Mouse (Mus musculus) kidney, embryonic 16.5 days (tissue): Measurements from ENCODE around the gene Lmf2. TPM values are rescaled to one million over a fixed set of nuclear protein-coding genes. Genes with fewer than 3 reads are reported as not detected.

Experiments
- ATAC-seq: fragments of 200-750 bp; cut with Nextera tagmentation; 2 replicates; pipeline ENCODE4 v1.8.0; 2017; ENCODE audit warnings: moderate TSS enrichment; ENCODE audit not compliant: low FRiP score, low TSS enrichment
- H3K27ac ChIP-seq: fragments of 300-500 bp; sonication (generic); 2 replicates; pipeline ENCODE4 v1.5.1; 2014; ENCODE audit warnings: low read length
- H3K27me3 ChIP-seq: fragments of 300-500 bp; sonication (generic); 2 replicates; pipeline ENCODE4 v1.6.1; 2014; ENCODE audit warnings: low read length, control low read depth, mixed read lengths; ENCODE audit not compliant: insufficient read depth
- H3K36me3 ChIP-seq: fragments of 300-500 bp; sonication (generic); 2 replicates; pipeline ENCODE4 v1.6.1; 2014; ENCODE audit warnings: low read length, control low read depth, mixed read lengths; ENCODE audit not compliant: insufficient read depth
- H3K4me1 ChIP-seq: fragments of 300-500 bp; sonication (generic); 2 replicates; pipeline ENCODE4 v1.6.1; 2014; ENCODE audit warnings: low read length, control low read depth, mixed read lengths; ENCODE audit not compliant: insufficient read depth
- H3K4me2 ChIP-seq: fragments of 300-500 bp; sonication (generic); replicated peaks from 2 replicates; pipeline ENCODE4 v1.6.1; 2014; ENCODE audit warnings: low read depth, low read length
- H3K4me3 ChIP-seq: fragments of 300-500 bp; sonication (generic); 2 replicates; pipeline ENCODE4 v1.5.1; 2014; ENCODE audit warnings: mild to moderate bottlenecking, low read length
- H3K9ac ChIP-seq: fragments of 300-500 bp; sonication (generic); replicated peaks from 2 replicates; pipeline ENCODE4 v1.6.1; 2014; ENCODE audit warnings: low read length
- H3K9me3 ChIP-seq: fragments of 300-500 bp; sonication (generic); 2 replicates; pipeline ENCODE4 v1.6.1; 2016; ENCODE audit warnings: low read length, control low read depth
- WGBS: fragments of 180-500 bp; shearing (Covaris S2); extraction: QIAGEN DNeasy Blood & Tissue Kit; methylation state at CpG from one replicate; pipeline ENCODE4 v1.1.7; 2014; 5-methylcytosine and 5-hydroxymethylcytosine counted together
- microRNA-seq: library from miRNA; unstranded; fragments of <30 nt; microRNA quantifications from one replicate; pipeline ENCODE4, GENCODE M21; 2016
- polyA plus RNA-seq: library from polyadenylated mRNA; unstranded; fragments of >200 nt; fragmentation: Nextera tagmentation; extraction: Ambion mirVana; gene quantifications from 2 replicates; pipeline ENCODE4 v1.2.1, GENCODE M21; 2015

Lmf2 gene
- polyA plus RNA-seq, 1 experiment from 2014 or later, result 68.3 TPM

- Histone ChIP-seq H3K27ac (no peak overlapping the region), H3K4me1 (peaks cover 18% of the 10 kb centered on the region)
- no peak for ATAC-seq
These were observed 45.4 kb downstream of the Lmf2 start for GRCm38 (mm10) chr15:89309962-89310498.

GRCm38 (mm10) chr15:89308406-89309139 lies 46.9 kb downstream of the Lmf2 start:
- H3K4me1 ChIP-seq, result peaks cover 9% of the 10 kb centered on the region
- 79% methylated on average over 7 of the region's 7 CpGs for WGBS
- ATAC-seq, result no peak
- no peaks in the 10 kb centered on the region for H3K27me3 ChIP-seq
- H3K27ac ChIP-seq, result no peak overlapping the region
- H3K36me3 ChIP-seq, result peaks cover 27% of the 10 kb centered on the region
- no peak overlapping the region for H3K9ac ChIP-seq
- H3K4me3 ChIP-seq, result no peak overlapping the region
- no peak overlapping the region for H3K4me2 ChIP-seq
- H3K9me3 ChIP-seq, result no peaks in the 10 kb centered on the region

More at GRCm38 (mm10) chr15:89309962-89310498, 45.4 kb downstream of the Lmf2 start:
- H3K4me2 ChIP-seq, result no peak overlapping the region
- H3K4me3 ChIP-seq, result no peak overlapping the region
- no peaks in the 10 kb centered on the region for H3K27me3 ChIP-seq
- H3K36me3 ChIP-seq, result peaks cover 16% of the 10 kb centered on the region
- no peak overlapping the region for H3K9ac ChIP-seq
- H3K9me3 ChIP-seq, result no peaks in the 10 kb centered on the region
- WGBS, result 65% methylated on average over 6 of the region's 6 CpGs

GRCm38 (mm10) chr15:89307461-89307860 lies 48.0 kb downstream of the Lmf2 start:
- Histone ChIP-seq H3K4me2 (no peak overlapping the region), H3K9me3 (no peaks in the 10 kb centered on the region), H3K27ac (no peak overlapping the region), H3K9ac (no peak overlapping the region), H3K27me3 (no peaks in the 10 kb centered on the region), H3K4me1 (no peaks in the 10 kb centered on the region; the same call in 1 of the 2 replicates), H3K4me3 (no peak overlapping the region), H3K36me3 (peaks cover 38% of the 10 kb centered on the region)
- no peak for ATAC-seq
- 91% methylated on average over 13 of the region's 13 CpGs for WGBS

GRCm38 (mm10) chr15:89305966-89306365 lies 49.5 kb downstream of the Lmf2 start:
- 60% methylated on average over 1 of the region's 1 CpGs for WGBS
- H3K4me3 ChIP-seq, result no peak overlapping the region
- no peaks in the 10 kb centered on the region for H3K9me3 ChIP-seq
- H3K36me3 ChIP-seq, result peaks cover 52% of the 10 kb centered on the region
- H3K9ac ChIP-seq, result no peak overlapping the region
- no peaks in the 10 kb centered on the region for H3K4me1 ChIP-seq
- ATAC-seq, result no peak
- H3K4me2 ChIP-seq, result no peak overlapping the region
- H3K27me3 ChIP-seq, result no peaks in the 10 kb centered on the region
- H3K27ac ChIP-seq, result no peak overlapping the region

Small RNA genes within 50 kb of the gene (microRNA-seq; reads per million reads assigned to microRNA genes)
- gene Mir6959, result not detected

Other genes starting within 250 kb of the Lmf2 start
- gene Tubgcp6, start 232.5 kb downstream of the Lmf2 start, polyA plus RNA-seq, result 14.7 and 17.8 TPM in 2 replicates
- 23.4 and 25.8 TPM in 2 replicates for gene Hdac10, start 227.0 kb downstream of the Lmf2 start, polyA plus RNA-seq
- 15.5 and 16.2 TPM in 2 replicates for gene Mapk12, start 215.0 kb downstream of the Lmf2 start, polyA plus RNA-seq
- 16.0 and 16.4 TPM in 2 replicates for gene Mapk11, start 206.0 kb downstream of the Lmf2 start, polyA plus RNA-seq
- 184 and 188 TPM in 2 replicates for gene Plxnb2, start 174.9 kb downstream of the Lmf2 start, polyA plus RNA-seq
- gene Dennd6b, start 159.2 kb downstream of the Lmf2 start, polyA plus RNA-seq, result 20.4 and 21.9 TPM in 2 replicates
- gene Ppp6r2, start 144.1 kb downstream of the Lmf2 start, polyA plus RNA-seq, result 24.0 and 26.7 TPM in 2 replicates
- 49.3 and 52.0 TPM in 2 replicates for gene Sbf1, start 40.3 kb downstream of the Lmf2 start, polyA plus RNA-seq
- gene Adm2, start 32.9 kb downstream of the Lmf2 start, polyA plus RNA-seq, result 0.98 and 1.5 TPM in 2 replicates
- 17.0 and 28.6 TPM in 2 replicates for gene Miox, start 21.3 kb downstream of the Lmf2 start, polyA plus RNA-seq
- gene Ncaph2, start 60 bp upstream of the Lmf2 start, polyA plus RNA-seq, result 165 and 175 TPM in 2 replicates
- gene Sco2, start 18.2 kb upstream of the Lmf2 start, polyA plus RNA-seq, result 9.7 and 11.8 TPM in 2 replicates
- 0.94 and 1.9 TPM in 2 replicates for gene Tymp, start 21.4 kb upstream of the Lmf2 start, polyA plus RNA-seq
- 1.1 and 1.6 TPM in 2 replicates for gene Odf3b, start 23.6 kb upstream of the Lmf2 start, polyA plus RNA-seq
- gene Klhdc7b, start 29.3 kb upstream of the Lmf2 start, polyA plus RNA-seq, result 0.04 TPM in 1 of 2 replicates, not detected in the other
- gene Syce3, start 54.8 kb upstream of the Lmf2 start, polyA plus RNA-seq, result not detected in 2 replicates
- 7.4 and 8.1 TPM in 2 replicates for gene Cpt1b, start 70.2 kb upstream of the Lmf2 start, polyA plus RNA-seq
- gene C730034F03Rik, start 73.9 kb upstream of the Lmf2 start, polyA plus RNA-seq, result 2.8 and 5.0 TPM in 2 replicates
- 0.33 TPM in 1 of 2 replicates, not detected in the other for gene Gm44502, start 74.0 kb upstream of the Lmf2 start, polyA plus RNA-seq
- 57.6 and 64.3 TPM in 2 replicates for gene Chkb, start 74.2 kb upstream of the Lmf2 start, polyA plus RNA-seq
- 0.92 and 1.1 TPM in 2 replicates for gene Mapk8ip2, start 98.3 kb upstream of the Lmf2 start, polyA plus RNA-seq
- gene Arsa, start 121.8 kb upstream of the Lmf2 start, polyA plus RNA-seq, result 19.2 and 21.1 TPM in 2 replicates
- 1.8 and 2.9 TPM in 2 replicates for gene Shank3, start 144.0 kb upstream of the Lmf2 start, polyA plus RNA-seq
- 0.15 TPM in 1 of 2 replicates, not detected in the other for gene Acr, start 212.7 kb upstream of the Lmf2 start, polyA plus RNA-seq
- 56.1 and 59.5 TPM in 2 replicates for gene Rabl2, start 236.3 kb upstream of the Lmf2 start, polyA plus RNA-seq